Mouse (Mus musculus) erythroid progenitor cell, adult 5-6 weeks (primary cell): Measurements from ENCODE around the gene Luc7l3. TPM values are rescaled to one million over a fixed set of nuclear protein-coding genes. Genes with fewer than 3 reads are reported as not detected.

Source experiments
- total RNA-seq, 2 experiments: library from RNA; stranded (forward) in 1 of 2; stranded (reverse) in 1 of 2; fragments of 150-400 nt in 1 of 2; fragments of 186-747, 209-891 nt in 1 of 2; gene quantifications; 2 replicates each; pipeline versions ENCODE4 v1.2.3 to v1.2.4; 2015 to 2017; ENCODE audit warnings: low replicate concordance in 2 of 2

Luc7l3 gene
- total RNA-seq, 2 experiments from 2014 or later: 280 to 607 TPM

Other genes with a start within 250 kb of the Luc7l3 start
- 8.6 and 11.3 TPM in 2 replicates for gene Tob1, start 110.5 kb downstream of the Luc7l3 start, total RNA-seq (2015; ENCODE audit: low replicate concordance)
- 6.8 and 8.5 TPM in 2 replicates for gene Tob1, start 110.5 kb downstream of the Luc7l3 start, total RNA-seq (2017; ENCODE audit: low replicate concordance)
- 0.42 TPM in 1 of 2 replicates, not detected in the other for gene Wfikkn2, start 76.0 kb downstream of the Luc7l3 start, total RNA-seq (2015; ENCODE audit: low replicate concordance)
- 0.51 and 0.53 TPM in 2 replicates for gene Wfikkn2, start 76.0 kb downstream of the Luc7l3 start, total RNA-seq (2017; ENCODE audit: low replicate concordance)
- gene Gm21885, start 40.1 kb downstream of the Luc7l3 start, total RNA-seq (2015; ENCODE audit: low replicate concordance): not detected in 2 replicates
- not detected in 2 replicates for gene Gm21885, start 40.1 kb downstream of the Luc7l3 start, total RNA-seq (2017; ENCODE audit: low replicate concordance)
- gene Ankrd40, start 6.0 kb upstream of the Luc7l3 start, total RNA-seq (2015; ENCODE audit: low replicate concordance): 12.2 and 39.6 TPM in 2 replicates
- gene Ankrd40, start 6.0 kb upstream of the Luc7l3 start, total RNA-seq (2017; ENCODE audit: low replicate concordance): 22.2 and 28.6 TPM in 2 replicates
- gene Abcc3, start 71.0 kb upstream of the Luc7l3 start, total RNA-seq (2015; ENCODE audit: low replicate concordance): 2.9 and 6.7 TPM in 2 replicates
- 4.5 TPM in 1 of 2 replicates, not detected in the other for gene Abcc3, start 71.0 kb upstream of the Luc7l3 start, total RNA-seq (2017; ENCODE audit: low replicate concordance)
- gene Cacna1g, start 152.2 kb upstream of the Luc7l3 start, total RNA-seq (2015; ENCODE audit: low replicate concordance): 208 and 236 TPM in 2 replicates
- gene Cacna1g, start 152.2 kb upstream of the Luc7l3 start, total RNA-seq (2017; ENCODE audit: low replicate concordance): 142 TPM in 2 replicates
- gene Spata20, start 164.2 kb upstream of the Luc7l3 start, total RNA-seq (2015; ENCODE audit: low replicate concordance): not detected in 2 replicates
- not detected in 2 replicates for gene Spata20, start 164.2 kb upstream of the Luc7l3 start, total RNA-seq (2017; ENCODE audit: low replicate concordance)
- not detected in 2 replicates for gene Epn3, start 178.0 kb upstream of the Luc7l3 start, total RNA-seq (2015; ENCODE audit: low replicate concordance)
- gene Epn3, start 178.0 kb upstream of the Luc7l3 start, total RNA-seq (2017; ENCODE audit: low replicate concordance): not detected in 2 replicates
- not detected in 2 replicates for gene Mycbpap, start 199.8 kb upstream of the Luc7l3 start, total RNA-seq (2015; ENCODE audit: low replicate concordance)
- gene Mycbpap, start 199.8 kb upstream of the Luc7l3 start, total RNA-seq (2017; ENCODE audit: low replicate concordance): not detected in 2 replicates
- 0.84 TPM in 1 of 2 replicates, not detected in the other for gene Rsad1, start 227.3 kb upstream of the Luc7l3 start, total RNA-seq (2015; ENCODE audit: low replicate concordance)
- gene Rsad1, start 227.3 kb upstream of the Luc7l3 start, total RNA-seq (2017; ENCODE audit: low replicate concordance): 0.23 and 0.26 TPM in 2 replicates
- gene Chad, start 243.1 kb upstream of the Luc7l3 start, total RNA-seq (2015; ENCODE audit: low replicate concordance): not detected in 2 replicates
- not detected in 2 replicates for gene Chad, start 243.1 kb upstream of the Luc7l3 start, total RNA-seq (2017; ENCODE audit: low replicate concordance)